Mouse (Mus musculus): Measurements from ENCODE around the gene Spag7. TPM values are rescaled to one million over a fixed set of nuclear protein-coding genes. Genes with fewer than 3 reads are reported as not detected.

Spag7 gene
- polyA plus RNA-seq, 1 experiment from 2014 or later: 146 TPM

DNA sequence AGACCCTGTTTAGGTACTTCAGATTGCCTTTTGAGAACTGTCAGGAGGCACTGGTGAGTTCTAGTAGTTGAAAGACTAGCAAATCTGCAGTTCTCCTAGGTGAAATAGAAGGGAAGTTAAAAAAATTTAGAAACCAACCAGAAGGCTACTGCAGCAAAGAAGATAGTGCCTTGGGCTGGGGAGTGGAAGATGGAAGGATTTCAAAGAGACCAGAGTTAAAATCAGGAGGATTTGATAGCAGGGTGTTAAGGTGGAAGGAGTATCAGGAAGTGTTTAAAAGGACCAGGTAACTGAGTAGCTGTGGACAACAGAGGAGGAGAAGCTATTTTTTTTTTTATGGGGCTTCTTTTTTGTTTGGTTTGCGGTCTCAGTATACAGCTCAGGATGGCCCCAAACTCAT is 31.5 kb downstream of the Spag7 start:
- Histone ChIP-seq H3K9me3 (ENCODE audit: control insufficient read depth, low read length) (no peaks in the 10 kb centered on the region), H3K36me3 (ENCODE audit: control insufficient read depth, insufficient read depth, low read length) (0 out of 2 replicates have a peak, but pooled peaks cover under 1% of the 10 kb centered on the region), H3K9ac (ENCODE audit: low read depth, low read length) (no peak overlapping the region), H3K4me2 (peak overlapping the region; percentile 52), H3K27ac (ENCODE audit: low read depth, low read length) (peak overlapping the region; percentile 82), H3K4me1 (replicated peaks; ENCODE audit: control insufficient read depth, insufficient read depth, low read length) (peaks cover 34% of the 10 kb centered on the region), H3K4me3 (ENCODE audit: low read depth, low read length) (no peak overlapping the region), H3K27me3 (replicated peaks; ENCODE audit: control insufficient read depth, insufficient read depth, low read length) (no peaks in the 10 kb centered on the region)
- ATAC-seq (replicated peaks; ENCODE audit: low FRiP score) (no peak), DNase-seq (ENCODE audit: low spot score) (no peak)
- WGBS: 82% methylated on average over 1 of the region's 1 CpGs

DNA sequence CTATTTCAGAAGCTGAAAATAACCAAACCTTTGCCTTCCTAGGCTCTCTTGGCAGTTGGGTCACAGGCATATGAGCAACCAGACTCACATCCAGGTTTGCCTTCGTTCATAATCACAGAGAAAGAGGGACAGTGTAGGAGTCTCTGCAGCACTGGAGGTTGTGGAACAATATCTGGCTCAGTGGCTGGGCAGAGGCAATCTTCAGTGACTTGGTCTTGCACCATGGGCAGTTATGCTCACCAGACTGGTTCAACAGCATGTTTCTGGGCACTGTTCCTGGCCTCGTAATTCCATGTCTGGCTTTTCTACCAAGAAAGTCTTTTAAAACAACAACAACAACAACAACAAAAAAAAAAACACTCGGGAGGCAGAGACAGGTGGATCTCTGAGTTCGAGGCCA is 33.6 kb downstream of the Spag7 start:
- Histone ChIP-seq H3K27me3 (replicated peaks; ENCODE audit: control insufficient read depth, insufficient read depth, low read length) (no peaks in the 10 kb centered on the region), H3K4me3 (ENCODE audit: low read depth, low read length) (no peak overlapping the region), H3K9me3 (ENCODE audit: control insufficient read depth, low read length) (no peaks in the 10 kb centered on the region), H3K4me2 (no peak overlapping the region), H3K36me3 (ENCODE audit: control insufficient read depth, insufficient read depth, low read length) (no peaks in the 10 kb centered on the region), H3K9ac (ENCODE audit: low read depth, low read length) (no peak overlapping the region), H3K4me1 (replicated peaks; ENCODE audit: control insufficient read depth, insufficient read depth, low read length) (peaks cover 33% of the 10 kb centered on the region), H3K27ac (ENCODE audit: low read depth, low read length) (no peak overlapping the region)
- WGBS: 84% methylated on average over 4 of the region's 4 CpGs
- no peak for ATAC-seq (replicated peaks; ENCODE audit: low FRiP score)
- DNase-seq (ENCODE audit: low spot score): no peak

DNA sequence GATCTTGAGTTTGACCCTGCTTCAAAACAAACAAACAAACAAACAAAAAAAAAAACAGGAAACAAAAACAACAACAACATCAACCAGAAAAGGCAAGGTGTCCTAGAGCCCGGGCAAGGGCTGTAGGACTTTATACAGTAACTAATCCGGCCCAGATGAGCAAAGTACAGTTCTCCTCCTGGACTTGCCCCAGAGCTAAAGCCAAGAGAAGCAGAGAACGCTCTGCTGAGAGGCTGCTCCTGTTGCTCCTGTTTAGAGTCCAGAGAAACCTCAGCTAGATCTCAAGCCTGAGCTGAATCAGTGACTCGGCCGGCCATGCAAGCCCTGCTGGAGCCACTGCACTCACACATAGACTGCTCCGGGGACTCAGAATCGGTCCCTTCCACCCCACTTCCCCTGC is 39.1 kb downstream of the Spag7 start:
- WGBS: 48% methylated on average over 7 of the region's 7 CpGs
- Histone ChIP-seq H3K9me3 (ENCODE audit: control insufficient read depth, low read length) (no peaks in the 10 kb centered on the region), H3K36me3 (ENCODE audit: control insufficient read depth, insufficient read depth, low read length) (no peaks in the 10 kb centered on the region), H3K4me1 (replicated peaks; ENCODE audit: control insufficient read depth, insufficient read depth, low read length) (no peaks in the 10 kb centered on the region; the same call in 1 of the 2 replicates), H3K4me2 (no peak overlapping the region), H3K4me3 (ENCODE audit: low read depth, low read length) (no peak overlapping the region), H3K9ac (ENCODE audit: low read depth, low read length) (no peak overlapping the region), H3K27me3 (replicated peaks; ENCODE audit: control insufficient read depth, insufficient read depth, low read length) (no peaks in the 10 kb centered on the region), H3K27ac (ENCODE audit: low read depth, low read length) (no peak overlapping the region)
- ATAC-seq (replicated peaks; ENCODE audit: low FRiP score): no peak
- no peak for DNase-seq (ENCODE audit: low spot score)

DNA sequence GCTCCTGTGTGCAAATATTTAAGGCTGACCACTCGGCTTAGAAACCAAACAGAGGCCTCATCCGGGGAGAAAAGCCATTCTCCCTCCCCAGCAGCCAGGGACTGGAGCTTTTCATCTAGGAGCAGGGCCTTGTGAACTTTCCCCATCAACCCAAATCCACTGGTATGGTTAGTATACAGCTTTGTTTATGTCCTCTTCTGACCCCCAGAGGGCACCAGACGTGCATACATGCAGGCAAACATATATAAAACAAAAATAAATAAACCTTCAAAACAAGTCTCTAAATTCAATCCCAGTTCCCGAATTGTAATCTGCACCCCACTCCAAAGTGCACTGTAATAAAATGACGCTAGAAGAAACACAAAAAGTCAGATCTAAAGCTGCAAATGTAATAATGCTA is 39.7 kb downstream of the Spag7 start:
- 38% methylated on average over 5 of the region's 5 CpGs for WGBS
- no peaks in the 10 kb centered on the region; the same call in 1 of the 2 replicates for H3K4me1 ChIP-seq (replicated peaks; ENCODE audit: control insufficient read depth, insufficient read depth, low read length)

DNA sequence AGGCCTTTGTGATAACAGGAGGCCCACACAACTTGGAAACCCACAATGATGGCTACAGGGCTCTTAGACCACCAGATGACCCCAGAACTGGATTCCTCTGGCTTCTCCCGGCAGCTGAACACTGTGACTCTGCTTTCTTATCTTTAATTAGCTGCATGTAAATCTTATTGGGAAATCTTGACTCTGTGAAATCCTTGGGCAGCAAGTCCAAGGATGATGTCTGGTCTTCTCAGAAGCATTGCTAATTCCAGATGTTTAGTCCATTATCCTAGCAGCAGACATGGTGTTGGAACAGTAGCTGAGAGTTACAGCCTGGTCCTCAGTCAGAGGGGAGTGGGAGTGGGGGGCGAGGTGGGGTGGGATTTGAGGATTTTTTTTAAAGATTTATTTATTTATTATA is 40.8 kb downstream of the Spag7 start:
- Histone ChIP-seq H3K27me3 (replicated peaks; ENCODE audit: control insufficient read depth, insufficient read depth, low read length) (no peaks in the 10 kb centered on the region), H3K9me3 (ENCODE audit: control insufficient read depth, low read length) (no peaks in the 10 kb centered on the region), H3K36me3 (ENCODE audit: control insufficient read depth, insufficient read depth, low read length) (no peaks in the 10 kb centered on the region), H3K27ac (ENCODE audit: low read depth, low read length) (no peak overlapping the region), H3K9ac (ENCODE audit: low read depth, low read length) (no peak overlapping the region), H3K4me3 (ENCODE audit: low read depth, low read length) (no peak overlapping the region), H3K4me2 (no peak overlapping the region), H3K4me1 (replicated peaks; ENCODE audit: control insufficient read depth, insufficient read depth, low read length) (no peaks in the 10 kb centered on the region; the same call in 1 of the 2 replicates)
- no peak for ATAC-seq (replicated peaks; ENCODE audit: low FRiP score)
- no peak for DNase-seq (ENCODE audit: low spot score)
- WGBS: 46% methylated on average over 2 of the region's 2 CpGs

More for the DNA sequence above, 39.7 kb downstream of the Spag7 start:
- no peak for ATAC-seq (replicated peaks; ENCODE audit: low FRiP score)
- Histone ChIP-seq H3K4me2 (no peak overlapping the region), H3K27ac (ENCODE audit: low read depth, low read length) (no peak overlapping the region), H3K27me3 (replicated peaks; ENCODE audit: control insufficient read depth, insufficient read depth, low read length) (no peaks in the 10 kb centered on the region), H3K9ac (ENCODE audit: low read depth, low read length) (no peak overlapping the region), H3K9me3 (ENCODE audit: control insufficient read depth, low read length) (no peaks in the 10 kb centered on the region), H3K4me3 (ENCODE audit: low read depth, low read length) (no peak overlapping the region), H3K36me3 (ENCODE audit: control insufficient read depth, insufficient read depth, low read length) (no peaks in the 10 kb centered on the region)
- no peak for DNase-seq (ENCODE audit: low spot score)

DNA sequence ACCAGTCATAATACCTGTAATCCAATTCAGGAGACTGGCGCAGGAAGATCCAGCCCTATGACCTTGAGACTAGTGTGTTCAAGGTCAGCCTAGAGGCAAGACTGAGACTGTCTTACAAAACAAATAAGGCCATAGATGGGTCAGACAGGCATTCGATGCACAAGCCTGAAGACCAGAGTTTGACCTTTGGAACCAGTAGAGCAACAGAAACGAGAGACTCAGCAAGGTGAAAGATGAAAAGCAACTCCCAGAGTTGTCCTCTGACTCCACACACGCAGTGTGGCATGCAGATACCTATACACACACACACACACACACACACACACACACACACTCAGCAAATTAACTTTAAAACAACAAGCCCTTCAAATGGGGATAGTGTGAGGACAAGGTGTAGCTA is 42.3 kb downstream of the Spag7 start:
- Histone ChIP-seq H3K4me2 (no peak overlapping the region), H3K27me3 (replicated peaks; ENCODE audit: control insufficient read depth, insufficient read depth, low read length) (no peaks in the 10 kb centered on the region), H3K36me3 (ENCODE audit: control insufficient read depth, insufficient read depth, low read length) (no peaks in the 10 kb centered on the region), H3K9me3 (ENCODE audit: control insufficient read depth, low read length) (no peaks in the 10 kb centered on the region), H3K4me3 (ENCODE audit: low read depth, low read length) (no peak overlapping the region), H3K9ac (ENCODE audit: low read depth, low read length) (no peak overlapping the region), H3K27ac (ENCODE audit: low read depth, low read length) (no peak overlapping the region), H3K4me1 (replicated peaks; ENCODE audit: control insufficient read depth, insufficient read depth, low read length) (peaks cover 6% of the 10 kb centered on the region)
- no peak for ATAC-seq (replicated peaks; ENCODE audit: low FRiP score)
- DNase-seq (ENCODE audit: low spot score): no peak
- WGBS: 70% methylated on average over 4 of the region's 4 CpGs

DNA sequence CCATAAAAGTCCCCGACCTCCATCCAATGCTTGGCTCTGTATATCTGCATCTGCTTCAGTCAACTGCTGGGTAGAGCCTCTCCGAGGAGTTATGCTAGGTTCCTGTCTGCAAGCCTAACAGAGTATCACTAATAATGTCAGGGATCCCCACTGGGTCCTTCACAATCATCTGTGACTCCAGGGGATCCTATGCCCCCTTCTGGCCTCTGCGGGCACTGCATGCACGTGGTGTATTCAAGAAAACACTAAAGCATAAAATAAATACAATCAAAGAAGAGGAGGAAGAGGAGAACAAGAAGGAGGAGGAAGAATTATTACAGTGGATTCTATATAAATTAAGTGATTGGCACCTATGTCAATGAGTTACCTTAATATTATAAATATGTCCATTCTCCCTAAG is 43.7 kb downstream of the Spag7 start:
- DNase-seq (ENCODE audit: low spot score) (peak; percentile 61), ATAC-seq (replicated peaks; ENCODE audit: low FRiP score) (no peak)
- 46% methylated on average over 4 of the region's 4 CpGs for WGBS

DNA sequence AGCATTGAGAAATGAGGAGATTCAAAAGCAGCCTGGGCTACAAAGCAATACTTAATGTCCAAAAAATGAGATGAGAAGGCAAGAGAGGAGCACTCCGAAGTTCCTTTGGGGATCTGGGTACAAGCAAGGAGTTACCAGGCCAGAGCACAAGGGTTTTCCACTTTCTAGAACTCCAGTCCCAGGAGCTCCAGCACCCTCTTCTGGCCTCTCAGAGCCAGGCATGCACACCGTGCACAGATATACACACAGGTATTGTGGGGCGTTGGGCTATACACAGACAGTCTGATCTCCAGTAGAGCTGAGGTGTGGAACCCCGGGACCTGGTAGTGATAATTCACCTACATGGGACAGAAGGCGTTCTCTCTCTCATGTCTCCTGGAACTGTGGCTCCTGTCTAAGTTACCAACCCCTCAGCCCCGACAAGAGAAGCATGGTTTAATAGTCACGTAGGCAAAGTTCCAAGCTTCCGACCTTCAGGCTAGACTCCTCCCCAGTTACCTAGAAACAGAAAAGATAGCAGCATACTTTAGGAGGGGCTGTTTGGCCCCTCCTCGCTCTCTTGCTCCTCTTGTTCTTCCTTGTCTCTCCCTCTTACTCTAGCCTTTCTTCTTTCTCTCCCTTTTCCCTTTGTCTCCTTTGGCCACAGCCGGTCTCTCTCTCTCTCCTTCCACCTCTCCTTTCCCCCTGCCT is 46.0 kb downstream of the Spag7 start:
- 75% methylated on average over 10 of the region's 10 CpGs for WGBS
- Histone ChIP-seq H3K9ac (ENCODE audit: low read depth, low read length) (no peak overlapping the region), H3K36me3 (ENCODE audit: control insufficient read depth, insufficient read depth, low read length) (no peaks in the 10 kb centered on the region), H3K4me3 (ENCODE audit: low read depth, low read length) (no peak overlapping the region), H3K4me2 (no peak overlapping the region), H3K27me3 (replicated peaks; ENCODE audit: control insufficient read depth, insufficient read depth, low read length) (no peaks in the 10 kb centered on the region), H3K4me1 (replicated peaks; ENCODE audit: control insufficient read depth, insufficient read depth, low read length) (peaks cover 6% of the 10 kb centered on the region), H3K27ac (ENCODE audit: low read depth, low read length) (no peak overlapping the region), H3K9me3 (ENCODE audit: control insufficient read depth, low read length) (no peaks in the 10 kb centered on the region)
- DNase-seq (ENCODE audit: low spot score) (no peak), ATAC-seq (replicated peaks; ENCODE audit: low FRiP score) (no peak)

More for the DNA sequence above, 43.7 kb downstream of the Spag7 start:
- no peak overlapping the region for H3K4me2 ChIP-seq
- H3K4me3 ChIP-seq (ENCODE audit: low read depth, low read length): no peak overlapping the region
- H3K9ac ChIP-seq (ENCODE audit: low read depth, low read length): no peak overlapping the region
- peaks cover 6% of the 10 kb centered on the region for H3K4me1 ChIP-seq (replicated peaks; ENCODE audit: control insufficient read depth, insufficient read depth, low read length)
- no peak overlapping the region for H3K27ac ChIP-seq (ENCODE audit: low read depth, low read length)
- H3K36me3 ChIP-seq (ENCODE audit: control insufficient read depth, insufficient read depth, low read length): no peaks in the 10 kb centered on the region
- H3K27me3 ChIP-seq (replicated peaks; ENCODE audit: control insufficient read depth, insufficient read depth, low read length): no peaks in the 10 kb centered on the region
- H3K9me3 ChIP-seq (ENCODE audit: control insufficient read depth, low read length): no peaks in the 10 kb centered on the region
